8 mouse cellular contexts compared by ENCODE assay signal in genomic region chr8:72318801-72319322, GRCm38 (mm10). TPM values are rescaled to one million over a fixed set of nuclear protein-coding genes. Genes with fewer than 3 reads are reported as not detected.
A peak's percentile ranks its signal among the peaks of the same experiment; 100 is the strongest.
DNase-seq lines count a peak whose midpoint lies in the region; ATAC-seq and TF ChIP-seq lines count a peak whose summit lies in the region.

TSS of gene Klf2 (plus strand) at chr8:72319033.

- no peaks in the 10 kb centered on the region; the same call in 1 of the 2 replicates for H3K36me3 ChIP-seq in heart, embryonic 10.5 days
- H3K36me3 ChIP-seq in kidney, embryonic 14.5 days (ENCODE audit: control insufficient read depth, insufficient read depth, low read length), result no peaks in the 10 kb centered on the region
- peaks cover 13% of the 10 kb centered on the region for H3K36me3 ChIP-seq in limb, embryonic 14.5 days (ENCODE audit: control insufficient read depth, insufficient read depth, low read length)
- H3K36me3 ChIP-seq in midbrain, embryonic 16.5 days (ENCODE audit: control insufficient read depth, insufficient read depth, low read length), result no peaks in the 10 kb centered on the region
- peaks cover 39% of the 10 kb centered on the region for H3K36me3 ChIP-seq in spleen, adult 2 months (ENCODE audit: control insufficient read depth, insufficient read depth, low read length)

- peak; percentile 100 for DNase-seq in B cell, adult 2 months
- peak; percentile 89 for DNase-seq in brain, embryonic 14.5 days (ENCODE audit: low read depth)
- peak; percentile 98 for DNase-seq in heart, embryonic 10.5 days (ENCODE audit: low spot score)
- peak; percentile 94 for DNase-seq in limb, embryonic 14.5 days (ENCODE audit: low spot score)
- peak; percentile 99 for DNase-seq in spleen, adult 2 months (ENCODE audit: low read depth in 1 of 2, low spot score in 2 of 2)

- peaks cover 42% of the 10 kb centered on the region for H3K27me3 ChIP-seq in heart, embryonic 10.5 days (ENCODE audit: insufficient read depth, poor library complexity, severe bottlenecking)
- H3K27me3 ChIP-seq in kidney, embryonic 14.5 days (ENCODE audit: control insufficient read depth, insufficient read depth, low read length), result peaks cover 25% of the 10 kb centered on the region
- H3K27me3 ChIP-seq in limb, embryonic 14.5 days (ENCODE audit: control insufficient read depth, insufficient read depth, low read length), result peaks cover 28% of the 10 kb centered on the region
- peaks cover 34% of the 10 kb centered on the region for H3K27me3 ChIP-seq in midbrain, embryonic 16.5 days (ENCODE audit: control insufficient read depth, insufficient read depth, low read depth, low read length)
- H3K27me3 ChIP-seq in spleen, adult 2 months (ENCODE audit: control insufficient read depth, insufficient read depth, low read length), result no peaks in the 10 kb centered on the region

- H3K4me2 ChIP-seq in kidney, embryonic 14.5 days (replicated peaks; ENCODE audit: low read depth, low read length), result peak within 1 kb of the TSS; percentile 86
- H3K4me2 ChIP-seq in limb, embryonic 14.5 days (replicated peaks; ENCODE audit: low read depth, low read length, severe bottlenecking), result peak within 1 kb of the TSS; percentile 68
- H3K4me2 ChIP-seq in midbrain, embryonic 16.5 days (ENCODE audit: low read length), result peak within 1 kb of the TSS; percentile 89

- no peaks in the 10 kb centered on the region; the same call in 1 of the 2 replicates for H3K9me3 ChIP-seq in heart, embryonic 10.5 days
- H3K9me3 ChIP-seq in kidney, embryonic 14.5 days (ENCODE audit: control insufficient read depth, low read length), result no peaks in the 10 kb centered on the region
- H3K9me3 ChIP-seq in limb, embryonic 14.5 days (ENCODE audit: control insufficient read depth, low read length), result no peaks in the 10 kb centered on the region; the same call in 1 of the 2 replicates
- H3K9me3 ChIP-seq in midbrain, embryonic 16.5 days (replicated peaks; ENCODE audit: control insufficient read depth, low read length, poor library complexity, severe bottlenecking), result no peaks in the 10 kb centered on the region

- H3K4me1 ChIP-seq in heart, embryonic 10.5 days, result peaks cover 44% of the 10 kb centered on the region
- H3K4me1 ChIP-seq in kidney, embryonic 14.5 days (ENCODE audit: control insufficient read depth, insufficient read depth, low read length), result no peaks in the 10 kb centered on the region; the same call in 1 of the 2 replicates
- peaks cover 9% of the 10 kb centered on the region; the same call in 1 of the 2 replicates for H3K4me1 ChIP-seq in limb, embryonic 14.5 days (ENCODE audit: control insufficient read depth, insufficient read depth, low read length)
- peaks cover 7% of the 10 kb centered on the region for H3K4me1 ChIP-seq in midbrain, embryonic 16.5 days (ENCODE audit: control insufficient read depth, insufficient read depth, low read length)
- H3K4me1 ChIP-seq in spleen, adult 2 months (ENCODE audit: control insufficient read depth, insufficient read depth, insufficient read length), result peaks cover 16% of the 10 kb centered on the region

- H3K9ac ChIP-seq in kidney, embryonic 14.5 days (ENCODE audit: low read depth, low read length), result peak within 1 kb of the TSS; percentile 65
- peak within 1 kb of the TSS; percentile 66 for H3K9ac ChIP-seq in limb, embryonic 14.5 days (ENCODE audit: low read depth, low read length, severe bottlenecking)
- H3K9ac ChIP-seq in midbrain, embryonic 16.5 days (ENCODE audit: low read depth, low read length), result peak within 1 kb of the TSS; percentile 69

- TF ChIP-seq CTCF in brain, embryonic 14.5 days (IDR thresholded peaks at IDR 0.05; ENCODE audit: borderline replicate concordance, extremely low read depth, insufficient read depth, insufficient read length), result no peak
- no peak for TF ChIP-seq CTCF in spleen, adult 2 months (IDR thresholded peaks at IDR 0.05; ENCODE audit: extremely low read depth, insufficient read depth, insufficient read length, insufficient replicate concordance)

- WGBS in heart, embryonic 10.5 days, result under 1% methylated on average over 46 of the region's 46 CpGs
- under 1% methylated on average over 46 of the region's 46 CpGs for WGBS in kidney, embryonic 14.5 days
- 0% methylated on average over 30 of the region's 46 CpGs for WGBS in limb, embryonic 14.5 days
- under 1% methylated on average over 46 of the region's 46 CpGs for WGBS in midbrain, embryonic 16.5 days
- WGBS in spleen, adult 2 months, result under 1% methylated on average over 40 of the region's 46 CpGs

- H3K4me3 ChIP-seq in heart, embryonic 10.5 days, result peak within 1 kb of the TSS; percentile 71
- H3K4me3 ChIP-seq in kidney, embryonic 14.5 days (ENCODE audit: low read length), result peak within 1 kb of the TSS; percentile 59
- H3K4me3 ChIP-seq in limb, embryonic 14.5 days (replicated peaks; ENCODE audit: low read length), result peak within 1 kb of the TSS; percentile 48
- H3K4me3 ChIP-seq in midbrain, embryonic 16.5 days (ENCODE audit: low read depth, low read length), result peak within 1 kb of the TSS; percentile 54
- H3K4me3 ChIP-seq in spleen, adult 2 months (ENCODE audit: extremely low read depth, insufficient read depth, insufficient read length), result peak within 1 kb of the TSS; percentile 95

- peak; percentile 31 for ATAC-seq in erythroblast, adult 5-6 weeks (replicated peaks; ENCODE audit: low FRiP score, poor library complexity, severe bottlenecking)
- peak; percentile 96 for ATAC-seq in kidney, embryonic 14.5 days (ENCODE audit: low FRiP score, low TSS enrichment)
- peak; percentile 98 for ATAC-seq in limb, embryonic 14.5 days (ENCODE audit: low FRiP score, low read depth)
- ATAC-seq in midbrain, embryonic 16.5 days, result peak; percentile 94

- peak; percentile 22; the same call in 1 of the 2 replicates for TF ChIP-seq POLR2A in brain, embryonic 14.5 days (IDR thresholded peaks at IDR 0.05; ENCODE audit: borderline replicate concordance, extremely low read depth, insufficient read depth, insufficient read length, poor library complexity, severe bottlenecking)
- peak; percentile 59; the same call in 1 of the 2 replicates for TF ChIP-seq POLR2A in limb, embryonic 14.5 days (IDR thresholded peaks at IDR 0.05; ENCODE audit: borderline replicate concordance, extremely low read depth, insufficient read depth, insufficient read length)
- TF ChIP-seq POLR2A in spleen, adult 2 months (IDR thresholded peaks at IDR 0.05; ENCODE audit: low read depth, low read length), result peak; percentile 100

- peak within 1 kb of the TSS; percentile 93 for H3K27ac ChIP-seq in heart, embryonic 10.5 days
- H3K27ac ChIP-seq in kidney, embryonic 14.5 days (ENCODE audit: low read depth, low read length), result no peak within 1 kb of the TSS; the same call in 1 of the 2 replicates
- H3K27ac ChIP-seq in limb, embryonic 14.5 days (replicated peaks; ENCODE audit: low read depth, low read length), result peak within 1 kb of the TSS; percentile 58; the same call in 1 of the 2 replicates
- no peak within 1 kb of the TSS for H3K27ac ChIP-seq in midbrain, embryonic 16.5 days (ENCODE audit: low read length)
- H3K27ac ChIP-seq in spleen, adult 2 months (ENCODE audit: insufficient read depth, low read length), result peak within 1 kb of the TSS; percentile 90

RNA-seq across cellular contexts. Expression of gene Klf2, which starts in this region (rescaled TPM):
- 8.0 and 11.0 TPM in 2 replicates for polyA plus RNA-seq in brain, embryonic 14.5 days (2012; rRNA removed)
- total RNA-seq in erythroblast, adult 5-6 weeks (2015; ENCODE audit: low replicate concordance), result 8.1 and 11.7 TPM in 2 replicates
- total RNA-seq in erythroblast, adult 5-6 weeks (2017; ENCODE audit: low replicate concordance), result 3.4 and 4.6 TPM in 2 replicates
- polyA plus RNA-seq in heart, embryonic 10.5 days (2016; fragmentation: Nextera tagmentation; extraction: Ambion mirVana), result 12.8 and 14.1 TPM in 2 replicates
- polyA plus RNA-seq in kidney, embryonic 14.5 days (2014; fragmentation: Nextera tagmentation; extraction: Ambion mirVana), result 12.1 and 13.9 TPM in 2 replicates
- 36.7 and 50.7 TPM in 2 replicates for polyA plus RNA-seq in limb, embryonic 14.5 days (2012; rRNA removed)
- 20.1 and 21.6 TPM in 2 replicates for polyA plus RNA-seq in limb, embryonic 14.5 days (2014; fragmentation: Nextera tagmentation; extraction: Ambion mirVana)
- polyA plus RNA-seq in midbrain, embryonic 16.5 days (2015; fragmentation: Nextera tagmentation; extraction: Ambion mirVana), result 3.6 and 4.0 TPM in 2 replicates
- 219 and 378 TPM in 2 replicates for polyA plus RNA-seq in spleen, adult 2 months (2012; rRNA removed)

Comparison
In these comparisons a context has a peak if more than half of its experiments do, and no peak if none do; other contexts are left out.
1. POLR2A ChIP-seq: peak in every context shown above with its lines; median percentile 100 in spleen, adult 2 months; 59 in limb, embryonic 14.5 days; 22 in brain, embryonic 14.5 days.
2. ATAC-seq: peak in every context shown above with its lines; median percentile 98 in limb, embryonic 14.5 days; 96 in kidney, embryonic 14.5 days; 94 in midbrain, embryonic 16.5 days; 31 in erythroblast, adult 5-6 weeks.
3. H3K27ac ChIP-seq: peak in heart, embryonic 10.5 days (single experiment), limb, embryonic 14.5 days (single experiment) and spleen, adult 2 months (single experiment); none in kidney, embryonic 14.5 days (single experiment) and midbrain, embryonic 16.5 days (single experiment).
4. Peak in every context shown above with its lines, with median percentiles within 50 percentile points of each other: DNase-seq, H3K4me3 ChIP-seq, H3K4me2 ChIP-seq and H3K9ac ChIP-seq.